Mouse (Mus musculus): ENCODE measurements around the gene Nup188.

The Nup188 gene

GRCm38 (mm10) chr2:30380564-30381376 lies 94.6 kb downstream of the Nup188 start:
- no peak for DNase-seq (ENCODE audit: extremely low read depth, insufficient read length, low spot score)

DNA sequence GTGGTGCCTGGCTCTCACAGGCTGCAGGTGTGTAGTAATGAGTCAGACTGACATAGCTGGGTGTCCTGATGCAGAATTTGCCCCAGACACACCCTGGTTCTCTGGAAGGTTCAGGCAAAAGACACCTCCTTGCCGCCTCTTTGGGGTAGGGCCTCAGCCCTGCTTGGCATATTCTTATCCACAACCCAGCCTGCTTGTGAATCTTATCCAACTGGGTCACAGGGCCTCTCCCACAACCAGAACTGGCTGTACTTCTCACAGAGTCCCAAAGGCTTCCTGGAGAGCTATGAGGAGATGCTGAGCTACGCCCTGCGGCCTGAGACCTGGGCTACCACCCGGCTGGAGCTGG lies 95.2 kb downstream of the Nup188 start:
- DNase-seq (ENCODE audit: extremely low read depth, insufficient read length, low spot score), result no peak

DNA sequence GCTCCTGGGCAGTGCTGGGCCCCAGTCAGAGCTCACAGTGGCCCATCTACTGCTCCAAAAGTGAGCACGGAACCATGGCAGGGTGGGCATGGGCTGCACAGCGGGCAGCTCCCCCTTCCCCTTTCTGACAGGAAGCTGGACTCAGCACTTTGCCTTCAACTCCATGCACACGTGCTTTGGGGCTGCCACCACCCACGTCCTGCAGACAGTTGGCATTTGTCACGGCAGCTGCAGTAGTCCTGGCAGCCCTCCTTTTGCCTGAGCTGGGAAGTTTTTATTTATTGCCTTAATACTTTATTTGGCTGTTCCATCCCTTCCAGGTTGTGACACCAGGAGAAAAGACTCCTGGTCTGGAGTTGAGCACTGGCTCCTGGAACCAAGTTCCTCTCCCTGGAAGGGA lies 98.6 kb downstream of the Nup188 start:
- DNase-seq (ENCODE audit: extremely low read depth, insufficient read length, low spot score), result no peak

DNA sequence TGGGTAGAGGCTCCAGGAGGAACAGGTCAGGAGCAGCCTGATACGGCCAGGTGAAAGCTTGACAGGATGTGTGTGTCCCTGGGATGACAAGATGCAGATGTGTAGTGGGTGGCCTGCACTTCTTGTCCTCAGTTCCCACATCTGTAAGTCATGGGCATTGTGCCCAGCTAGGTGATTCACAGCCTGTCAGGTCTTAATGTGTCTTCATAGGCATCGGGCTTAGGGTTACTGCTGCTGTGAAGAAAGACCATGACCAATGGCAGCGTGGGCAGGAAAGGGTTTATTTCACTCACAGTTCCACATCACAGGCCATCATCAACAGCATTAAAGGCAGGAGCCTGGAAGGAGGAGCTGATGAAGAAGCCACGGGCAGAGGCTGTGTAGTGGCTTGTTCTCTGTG lies 99.4 kb downstream of the Nup188 start:
- DNase-seq (ENCODE audit: extremely low read depth, insufficient read length, low spot score), result no peak

- DNase-seq (ENCODE audit: extremely low read depth, insufficient read length, low spot score), result no peak
Observed at GRCm38 (mm10) chr2:30386913-30387312, 100.7 kb downstream of the Nup188 start.

DNA sequence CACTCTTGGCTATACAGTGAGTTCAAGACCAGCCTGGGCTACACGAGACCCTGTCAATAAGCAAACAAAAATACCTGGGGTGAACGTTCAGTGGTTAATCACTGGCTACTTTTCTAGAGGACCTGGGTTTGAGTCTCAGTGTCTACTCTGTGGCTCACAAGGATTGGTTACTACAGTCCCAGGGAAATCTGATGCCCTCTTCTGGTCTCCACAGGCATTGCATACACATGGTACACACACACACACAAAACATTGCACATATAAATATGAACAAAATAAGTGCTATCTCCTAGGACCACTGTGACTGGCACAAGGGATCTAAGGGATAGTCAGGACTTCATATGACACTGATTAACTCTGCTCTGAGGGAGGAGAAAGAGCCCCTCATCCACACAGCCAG lies 102.8 kb downstream of the Nup188 start:
- DNase-seq (ENCODE audit: extremely low read depth, insufficient read length, low spot score), result no peak

DNA sequence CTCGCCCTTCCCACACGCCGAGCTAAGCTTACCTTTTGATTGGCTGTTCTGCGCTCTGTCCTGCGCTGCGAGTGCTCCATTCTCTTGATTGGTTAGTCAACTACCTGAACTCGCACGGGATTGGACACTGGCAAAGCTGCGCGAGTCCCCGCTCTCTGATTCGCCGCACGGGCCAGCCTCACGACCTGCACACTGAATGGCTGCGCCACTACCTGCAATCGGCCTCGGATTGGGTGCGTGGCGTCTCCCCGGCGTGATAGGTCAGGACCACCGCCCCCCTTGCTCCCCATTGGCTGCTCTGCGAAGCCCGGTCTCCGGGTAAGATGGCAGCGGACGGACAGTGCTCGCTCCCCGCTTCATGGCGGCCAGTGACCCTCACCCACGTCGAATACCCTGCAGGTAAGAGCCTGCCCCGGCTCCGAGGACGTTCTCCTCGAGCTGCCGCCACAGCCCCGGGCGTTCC lies 105.9 kb downstream of the Nup188 start, which contains the start of gene Dolpp1:
Dolpp1 (plus strand) TSS at position 141 of the 463 bp plus-strand sequence.
- peak; percentile 98 for DNase-seq (ENCODE audit: extremely low read depth, insufficient read length, low spot score)

DNA sequence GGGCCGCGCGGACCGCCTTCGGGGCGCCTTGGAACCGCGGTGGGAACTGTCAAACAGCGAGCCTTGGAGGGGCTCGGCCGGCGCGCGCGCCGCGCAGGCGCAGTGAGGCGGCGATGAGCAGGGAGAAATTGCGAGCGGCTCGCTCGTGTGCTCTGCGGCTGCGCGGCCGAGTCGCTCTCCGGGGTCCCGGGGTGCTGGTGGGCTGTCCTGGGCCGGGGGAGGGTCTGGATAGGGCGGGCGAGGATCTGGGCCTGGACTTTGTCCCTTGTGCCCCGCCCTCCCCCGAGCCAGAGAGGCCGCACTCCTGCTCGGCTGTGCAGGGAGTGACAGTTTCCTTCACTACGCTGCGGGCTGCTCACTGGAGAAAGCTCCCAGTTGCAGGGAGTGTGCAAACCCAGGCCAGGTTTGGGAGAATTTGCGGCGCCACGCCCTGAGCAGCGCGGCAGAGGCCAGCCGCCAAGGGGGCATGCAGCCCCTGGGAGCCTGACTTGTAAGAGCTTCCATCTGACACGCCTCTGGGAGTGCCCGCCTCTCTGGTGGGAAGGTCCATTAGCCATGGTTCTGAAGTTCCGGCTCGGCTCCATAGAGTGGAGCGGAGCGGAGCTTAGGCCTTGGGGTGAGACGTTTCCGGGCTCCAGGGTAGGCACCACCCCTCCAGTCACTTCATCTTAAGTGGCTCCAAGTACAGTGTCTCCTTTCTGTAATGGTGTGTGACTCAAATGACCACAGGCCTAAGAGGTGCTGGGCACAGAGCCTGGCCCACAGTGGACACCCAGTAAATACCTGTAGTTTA lies 106.6 kb downstream of the Nup188 start:
- peak; percentile 87 for DNase-seq (ENCODE audit: extremely low read depth, insufficient read length, low spot score)

- DNase-seq (ENCODE audit: extremely low read depth, insufficient read length, low spot score), result no peak
Observed at GRCm38 (mm10) chr2:30393370-30393656, 107.1 kb downstream of the Nup188 start.

Measured in 3134 (cell line).